Mouse (Mus musculus): ENCODE measurements around the gene Ccdc61. TPM values are rescaled to one million over a fixed set of nuclear protein-coding genes. Genes with fewer than 3 reads are reported as not detected.

Gene Ccdc61
- 19.4 and 22.5 TPM in 2 replicates for polyA plus RNA-seq (2014; fragmentation: Nextera tagmentation; extraction: Ambion mirVana)

- Histone ChIP-seq H3K9ac (ENCODE audit: low read depth, low read length) (peak within 1 kb of the TSS; percentile 68), H3K9me3 (ENCODE audit: control insufficient read depth, low read length) (no peaks in the 10 kb centered on the region), H3K27me3 (replicated peaks; ENCODE audit: control insufficient read depth, insufficient read depth, low read length) (no peaks in the 10 kb centered on the region), H3K4me1 (ENCODE audit: control insufficient read depth, insufficient read depth, low read length) (peaks cover 14% of the 10 kb centered on the region; the same call in 1 of the 2 replicates), H3K4me2 (ENCODE audit: low read depth, low read length) (peak within 1 kb of the TSS; percentile 77), H3K4me3 (ENCODE audit: low read depth, low read length) (peak within 1 kb of the TSS; percentile 71), H3K36me3 (ENCODE audit: control insufficient read depth, insufficient read depth, low read length) (0 out of 2 replicates have a peak, but pooled peaks cover 3% of the 10 kb centered on the region), H3K27ac (replicated peaks; ENCODE audit: low read depth, low read length) (no peak within 1 kb of the TSS; the same call in 1 of the 2 replicates)
- ATAC-seq (ENCODE audit: low read depth) (peak; percentile 100), DNase-seq (ENCODE audit: low spot score) (peak; percentile 99)
- WGBS = under 1% methylated on average over 33 of the region's 33 CpGs
Measured at GRCm38 (mm10) chr7:18910241-18910831, at the start of gene Ccdc61. TSS of gene Ccdc61 (minus strand) at chr7:18910415.

- H3K27ac ChIP-seq (replicated peaks; ENCODE audit: low read depth, low read length) = no peak overlapping the region
- no peaks in the 10 kb centered on the region for H3K36me3 ChIP-seq (ENCODE audit: control insufficient read depth, insufficient read depth, low read length)
- no peak overlapping the region for H3K4me3 ChIP-seq (ENCODE audit: low read depth, low read length)
- 51% methylated on average over 8 of the region's 8 CpGs for WGBS
- peaks cover 9% of the 10 kb centered on the region; the same call in 1 of the 2 replicates for H3K4me1 ChIP-seq (ENCODE audit: control insufficient read depth, insufficient read depth, low read length)
- H3K9me3 ChIP-seq (ENCODE audit: control insufficient read depth, low read length) = no peaks in the 10 kb centered on the region
- peak; percentile 20 for DNase-seq (ENCODE audit: low spot score)
- H3K9ac ChIP-seq (ENCODE audit: low read depth, low read length) = no peak overlapping the region
- no peak overlapping the region for H3K4me2 ChIP-seq (ENCODE audit: low read depth, low read length)
- no peak for ATAC-seq (ENCODE audit: low read depth)
- H3K27me3 ChIP-seq (replicated peaks; ENCODE audit: control insufficient read depth, insufficient read depth, low read length) = peaks cover 86% of the 10 kb centered on the region
Measured at GRCm38 (mm10) chr7:18959446-18959845, 49.2 kb upstream of the Ccdc61 start.

- Histone ChIP-seq H3K27me3 (replicated peaks; ENCODE audit: control insufficient read depth, insufficient read depth, low read length) (peaks cover 76% of the 10 kb centered on the region), H3K4me3 (ENCODE audit: low read depth, low read length) (peak overlapping the region; percentile 66), H3K9me3 (ENCODE audit: control insufficient read depth, low read length) (no peaks in the 10 kb centered on the region), H3K36me3 (ENCODE audit: control insufficient read depth, insufficient read depth, low read length) (no peaks in the 10 kb centered on the region), H3K4me2 (ENCODE audit: low read depth, low read length) (peak overlapping the region; percentile 97), H3K4me1 (ENCODE audit: control insufficient read depth, insufficient read depth, low read length) (peaks cover 9% of the 10 kb centered on the region; the same call in 1 of the 2 replicates), H3K27ac (replicated peaks; ENCODE audit: low read depth, low read length) (no peak overlapping the region), H3K9ac (ENCODE audit: low read depth, low read length) (peak overlapping the region; percentile 69)
- ATAC-seq (ENCODE audit: low read depth) (no peak; the same call in 1 of the 2 replicates), DNase-seq (ENCODE audit: low spot score) (no peak)
- under 1% methylated on average over 14 of the region's 21 CpGs for WGBS
Measured at GRCm38 (mm10) chr7:18958384-18958766, 48.2 kb upstream of the Ccdc61 start.

GRCm38 (mm10) chr7:18957569-18958383, 47.6 kb upstream of the Ccdc61 start:
- peak; percentile 86 for ATAC-seq (ENCODE audit: low read depth)
- Histone ChIP-seq H3K27me3 (replicated peaks; ENCODE audit: control insufficient read depth, insufficient read depth, low read length) (peaks cover 70% of the 10 kb centered on the region), H3K4me3 (ENCODE audit: low read depth, low read length) (peak overlapping the region; percentile 66), H3K9me3 (ENCODE audit: control insufficient read depth, low read length) (no peaks in the 10 kb centered on the region), H3K36me3 (ENCODE audit: control insufficient read depth, insufficient read depth, low read length) (no peaks in the 10 kb centered on the region), H3K4me1 (ENCODE audit: control insufficient read depth, insufficient read depth, low read length) (peaks cover 8% of the 10 kb centered on the region; the same call in 1 of the 2 replicates), H3K27ac (replicated peaks; ENCODE audit: low read depth, low read length) (no peak overlapping the region), H3K4me2 (ENCODE audit: low read depth, low read length) (peak overlapping the region; percentile 97), H3K9ac (ENCODE audit: low read depth, low read length) (peak overlapping the region; percentile 69)
- DNase-seq (ENCODE audit: low spot score) = peak; percentile 57
- 1% methylated on average over 21 of the region's 107 CpGs for WGBS

- H3K4me2 ChIP-seq (ENCODE audit: low read depth, low read length) = no peak overlapping the region
- peaks cover 11% of the 10 kb centered on the region for H3K27me3 ChIP-seq (replicated peaks; ENCODE audit: control insufficient read depth, insufficient read depth, low read length)
- no peak overlapping the region for H3K27ac ChIP-seq (replicated peaks; ENCODE audit: low read depth, low read length)
- H3K9me3 ChIP-seq (ENCODE audit: control insufficient read depth, low read length) = no peaks in the 10 kb centered on the region
- no peaks in the 10 kb centered on the region for H3K4me1 ChIP-seq (ENCODE audit: control insufficient read depth, insufficient read depth, low read length)
- WGBS = 22% methylated on average over 15 of the region's 15 CpGs
- H3K36me3 ChIP-seq (ENCODE audit: control insufficient read depth, insufficient read depth, low read length) = no peaks in the 10 kb centered on the region
- no peak overlapping the region for H3K4me3 ChIP-seq (ENCODE audit: low read depth, low read length)
- DNase-seq (ENCODE audit: low spot score) = peak; percentile 61
- no peak overlapping the region for H3K9ac ChIP-seq (ENCODE audit: low read depth, low read length)
- no peak for ATAC-seq (ENCODE audit: low read depth)
Measured at GRCm38 (mm10) chr7:18951397-18951796, 41.2 kb upstream of the Ccdc61 start.

- no peak for ATAC-seq (ENCODE audit: low read depth)
- no peak overlapping the region for H3K9ac ChIP-seq (ENCODE audit: low read depth, low read length)
- H3K4me2 ChIP-seq (ENCODE audit: low read depth, low read length) = no peak overlapping the region
- no peak overlapping the region for H3K27ac ChIP-seq (replicated peaks; ENCODE audit: low read depth, low read length)
- 0 out of 2 replicates have a peak, but pooled peaks cover 8% of the 10 kb centered on the region for H3K27me3 ChIP-seq (replicated peaks; ENCODE audit: control insufficient read depth, insufficient read depth, low read length)
- WGBS = 22% methylated on average over 18 of the region's 18 CpGs
- H3K36me3 ChIP-seq (ENCODE audit: control insufficient read depth, insufficient read depth, low read length) = no peaks in the 10 kb centered on the region
- no peak overlapping the region for H3K4me3 ChIP-seq (ENCODE audit: low read depth, low read length)
- H3K4me1 ChIP-seq (ENCODE audit: control insufficient read depth, insufficient read depth, low read length) = no peaks in the 10 kb centered on the region
- H3K9me3 ChIP-seq (ENCODE audit: control insufficient read depth, low read length) = no peaks in the 10 kb centered on the region
- DNase-seq (ENCODE audit: low spot score) = no peak
Measured at GRCm38 (mm10) chr7:18950523-18951315, 40.5 kb upstream of the Ccdc61 start.

GRCm38 (mm10) chr7:18949781-18950522, 39.7 kb upstream of the Ccdc61 start:
- ATAC-seq (ENCODE audit: low read depth) (peak; percentile 63; the same call in 1 of the 2 replicates), DNase-seq (ENCODE audit: low spot score) (peak; percentile 48)
- H3K4me2 ChIP-seq (ENCODE audit: low read depth, low read length) = no peak overlapping the region
- H3K4me3 ChIP-seq (ENCODE audit: low read depth, low read length) = no peak overlapping the region
- H3K9ac ChIP-seq (ENCODE audit: low read depth, low read length) = no peak overlapping the region
- H3K36me3 ChIP-seq (ENCODE audit: control insufficient read depth, insufficient read depth, low read length) = no peaks in the 10 kb centered on the region
- no peak overlapping the region for H3K27ac ChIP-seq (replicated peaks; ENCODE audit: low read depth, low read length)
- H3K27me3 ChIP-seq (replicated peaks; ENCODE audit: control insufficient read depth, insufficient read depth, low read length) = 0 out of 2 replicates have a peak, but pooled peaks cover 8% of the 10 kb centered on the region
- no peaks in the 10 kb centered on the region for H3K9me3 ChIP-seq (ENCODE audit: control insufficient read depth, low read length)
- no peaks in the 10 kb centered on the region for H3K4me1 ChIP-seq (ENCODE audit: control insufficient read depth, insufficient read depth, low read length)
- 38% methylated on average over 12 of the region's 12 CpGs for WGBS

GRCm38 (mm10) chr7:18948151-18948550, 37.9 kb upstream of the Ccdc61 start:
- WGBS = 71% methylated on average over 6 of the region's 6 CpGs
- Histone ChIP-seq H3K4me3 (ENCODE audit: low read depth, low read length) (no peak overlapping the region), H3K4me1 (ENCODE audit: control insufficient read depth, insufficient read depth, low read length) (no peaks in the 10 kb centered on the region), H3K4me2 (ENCODE audit: low read depth, low read length) (no peak overlapping the region), H3K36me3 (ENCODE audit: control insufficient read depth, insufficient read depth, low read length) (no peaks in the 10 kb centered on the region), H3K9ac (ENCODE audit: low read depth, low read length) (no peak overlapping the region), H3K27ac (replicated peaks; ENCODE audit: low read depth, low read length) (no peak overlapping the region), H3K9me3 (ENCODE audit: control insufficient read depth, low read length) (no peaks in the 10 kb centered on the region), H3K27me3 (replicated peaks; ENCODE audit: control insufficient read depth, insufficient read depth, low read length) (0 out of 2 replicates have a peak, but pooled peaks cover 5% of the 10 kb centered on the region)
- DNase-seq (ENCODE audit: low spot score) (no peak), ATAC-seq (ENCODE audit: low read depth) (no peak)

Measured in embryonic facial prominence, embryonic 14.5 days (tissue).